Mouse (Mus musculus): Measurements from ENCODE around the gene Tmem94.

GRCm38 (mm10) chr11:115737608-115738208, 27.5 kb upstream of the Tmem94 start:
- no peak for TF ChIP-seq CTCF (IDR thresholded peaks at IDR 0.05; ENCODE audit: borderline replicate concordance, control insufficient read depth, extremely low read depth, insufficient read depth, low read length, poor library complexity)
- no peak for TF ChIP-seq POLR2A (IDR thresholded peaks at IDR 0.05; ENCODE audit: control insufficient read depth, extremely low read depth, insufficient read depth, low read length, poor library complexity)

Data from thymus, adult 2 months (tissue).